Mouse (Mus musculus) CH12F3 (cell line): Measurements from ENCODE around the gene Abcb11.
"Not testable (repeated sequence)": the region's sequence is repeated elsewhere in the genome, so short reads cannot be mapped to it uniquely, and the experiment has no call there.

Experiments
- in situ Hi-C: fragments of 300-500 bp; cut with MboI; formaldehyde crosslinking; loops from 2 replicates; pipeline ENCODE4 v1.14.3; 2020; ENCODE audit warnings: low sequenced_read_pairs

Gene Abcb11

DNA sequence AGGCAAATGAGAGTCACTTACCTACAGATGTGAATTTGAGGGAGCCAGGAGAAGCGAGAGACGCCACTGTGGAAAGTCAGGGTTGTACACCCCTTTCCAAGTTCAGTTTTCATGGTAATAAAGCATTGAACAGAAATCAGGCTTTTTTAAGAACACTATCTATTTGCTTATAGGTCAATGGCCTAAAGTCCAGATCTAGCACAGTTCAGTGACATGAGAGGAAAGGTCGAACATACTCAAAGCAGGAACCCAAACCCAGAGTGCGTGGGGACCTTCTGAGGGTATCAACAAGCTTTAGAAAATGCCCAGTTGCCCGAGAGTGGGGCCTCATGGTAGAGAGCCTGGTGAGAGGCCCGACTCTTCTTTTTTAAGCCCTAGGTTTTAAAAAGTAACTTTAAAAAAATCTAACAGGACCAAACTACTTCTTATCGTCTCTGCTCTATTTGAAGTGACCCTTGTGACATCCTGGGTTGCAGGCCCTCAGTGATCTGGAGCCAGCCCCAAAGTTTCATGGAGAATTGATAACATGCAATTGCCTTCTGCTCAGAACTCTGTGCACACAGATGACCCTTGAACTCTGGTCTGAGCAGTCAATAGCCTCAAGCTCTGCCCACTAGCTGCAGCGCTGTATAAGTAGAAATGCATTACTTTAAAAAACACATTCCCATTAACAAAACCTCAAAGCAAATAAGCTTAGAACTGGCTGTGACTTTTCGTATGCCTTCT is at the start of gene Abcb11:
Abcb11 (minus strand) TSS at position 121 of the 726 bp plus-strand sequence.
- in situ Hi-C loops, result no loop called here

GRCm38 (mm10) chr2:69386118-69386871 is 43.9 kb upstream of the Abcb11 start:
- in situ Hi-C loops, result no loop called here

DNA sequence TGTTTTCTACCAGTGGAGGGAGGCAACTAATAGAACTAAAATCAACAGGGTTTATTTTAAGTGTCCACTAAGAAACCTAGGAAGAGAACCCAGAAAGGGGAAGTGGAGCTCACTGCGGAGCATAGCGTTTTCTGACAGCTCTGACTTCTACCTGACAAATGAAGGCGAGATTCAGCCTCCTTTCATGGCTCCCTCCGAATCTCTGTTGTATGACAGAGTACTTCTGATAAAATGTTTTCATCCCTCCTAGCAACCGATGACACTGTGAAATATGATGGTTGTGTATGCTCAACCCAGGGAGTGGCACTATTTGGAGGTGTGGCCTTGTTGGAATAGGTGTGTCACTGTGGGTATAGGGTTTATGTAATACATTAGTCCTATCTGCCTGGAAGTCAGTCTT is 40.4 kb upstream of the Abcb11 start:
- in situ Hi-C loops, result no loop called here

DNA sequence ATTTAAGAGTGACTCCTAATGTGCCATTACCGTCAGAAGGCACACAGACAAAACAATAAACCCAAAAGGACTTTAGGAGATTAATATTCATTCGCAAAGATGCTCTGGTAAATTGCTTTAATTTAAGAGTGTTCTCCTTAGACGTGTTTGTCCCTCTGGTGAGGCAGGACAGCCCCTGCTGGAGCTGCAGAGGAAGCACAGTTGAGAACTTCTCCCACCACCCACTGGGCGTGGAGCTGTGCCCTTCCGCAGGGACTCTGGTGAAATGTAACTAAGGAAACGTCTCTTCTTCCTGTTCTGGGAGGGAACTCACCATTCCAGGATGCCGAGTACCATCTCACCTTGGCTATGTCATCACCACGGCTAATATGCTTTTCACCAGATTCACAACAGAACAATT is 39.3 kb upstream of the Abcb11 start:
- in situ Hi-C loops, result no loop called here

DNA sequence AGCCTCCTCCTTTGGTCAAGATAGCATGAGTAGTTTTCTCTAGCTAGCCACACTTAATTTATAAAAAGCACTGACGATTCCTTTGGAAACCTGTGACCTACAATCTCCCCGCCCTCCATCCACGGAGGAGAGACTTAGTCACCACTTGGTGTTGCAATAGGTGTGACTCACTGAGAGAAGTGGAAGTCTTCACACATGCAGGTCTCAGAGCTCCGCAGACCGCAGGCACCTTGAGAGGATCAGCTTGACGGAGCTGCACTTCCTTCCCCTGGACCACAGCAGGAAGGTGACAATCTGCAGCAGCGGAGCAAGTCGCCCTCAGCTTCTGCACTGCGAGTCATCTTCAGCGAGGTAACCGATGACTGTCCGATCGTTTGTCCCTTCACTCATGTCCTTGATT is 37.9 kb upstream of the Abcb11 start, which contains the start of gene Dhrs9:
Dhrs9 (plus strand) TSS at position 165 of the 400 bp plus-strand sequence.
- in situ Hi-C loops, result no loop called here

GRCm38 (mm10) chr2:69379801-69380200 is 37.4 kb upstream of the Abcb11 start:
- in situ Hi-C loops, result no loop called here

DNA sequence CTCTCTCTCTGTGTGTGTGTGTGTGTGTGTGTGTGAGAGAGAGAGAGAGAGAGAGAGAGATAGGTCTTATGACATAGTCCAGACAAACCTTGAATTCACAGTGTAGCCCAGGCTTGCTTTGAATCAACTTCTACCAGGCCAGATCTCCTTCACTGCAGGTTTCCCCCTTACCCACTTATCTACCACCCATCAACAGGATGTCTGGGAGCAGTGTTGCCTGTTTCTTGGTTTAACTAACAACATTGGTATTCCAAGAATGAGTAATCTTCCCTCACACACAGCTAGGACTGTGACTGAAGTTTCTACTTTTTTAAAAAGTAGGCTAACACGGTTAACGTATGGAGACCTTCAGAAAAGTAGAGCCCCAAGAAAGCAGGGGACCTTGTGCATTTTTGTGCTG is 34.4 kb upstream of the Abcb11 start:
- in situ Hi-C loops, result no loop called here

GRCm38 (mm10) chr2:69365275-69365674 is 22.9 kb upstream of the Abcb11 start:
- in situ Hi-C loops, result no loop called here

- in situ Hi-C loops, result no loop called here
These were observed 22.4 kb upstream of the Abcb11 start for GRCm38 (mm10) chr2:69364831-69365230.

GRCm38 (mm10) chr2:69355402-69355801 is 13.0 kb upstream of the Abcb11 start:
- in situ Hi-C loops, result not testable (repeated sequence)

DNA sequence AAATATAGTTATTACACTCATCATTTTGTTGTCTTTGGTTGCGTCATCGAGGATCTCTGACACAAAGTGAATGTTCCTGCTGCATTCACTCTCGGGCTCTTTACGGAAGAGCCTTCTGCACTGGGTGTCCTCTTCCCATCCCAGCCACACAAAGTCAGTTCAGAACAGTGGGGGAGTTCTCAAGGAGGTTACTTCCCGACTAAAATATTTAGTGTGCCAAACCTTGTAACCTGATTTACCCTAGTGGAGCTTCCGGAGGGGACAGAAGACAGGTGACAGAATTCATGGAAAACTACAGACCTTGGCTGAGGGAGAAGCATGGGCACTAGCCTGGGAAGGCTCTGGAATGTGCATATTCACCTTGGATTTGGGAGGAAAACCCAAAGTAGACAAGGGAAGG is 910 bp downstream of the Abcb11 start:
- in situ Hi-C loops, result no loop called here

DNA sequence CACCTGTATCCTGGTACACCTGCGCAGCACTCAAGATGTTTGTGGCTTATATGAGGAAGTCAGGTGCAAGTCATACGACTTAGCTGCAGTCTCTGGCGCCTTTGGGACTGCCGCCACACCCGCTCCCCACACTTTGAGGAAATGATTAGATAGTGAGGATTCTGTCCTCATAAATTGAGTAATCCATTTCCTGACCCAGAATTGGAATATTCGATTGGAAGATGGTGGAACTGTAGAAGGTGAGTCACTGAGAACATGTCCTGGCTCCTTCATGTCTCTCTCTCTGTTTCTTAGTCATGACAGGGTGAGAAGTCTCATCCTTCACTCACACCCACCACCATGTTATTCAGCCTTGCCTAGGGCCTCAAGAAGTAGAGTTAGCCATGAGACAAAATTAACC is 10.9 kb downstream of the Abcb11 start:
- in situ Hi-C loops, result not testable (repeated sequence)

DNA sequence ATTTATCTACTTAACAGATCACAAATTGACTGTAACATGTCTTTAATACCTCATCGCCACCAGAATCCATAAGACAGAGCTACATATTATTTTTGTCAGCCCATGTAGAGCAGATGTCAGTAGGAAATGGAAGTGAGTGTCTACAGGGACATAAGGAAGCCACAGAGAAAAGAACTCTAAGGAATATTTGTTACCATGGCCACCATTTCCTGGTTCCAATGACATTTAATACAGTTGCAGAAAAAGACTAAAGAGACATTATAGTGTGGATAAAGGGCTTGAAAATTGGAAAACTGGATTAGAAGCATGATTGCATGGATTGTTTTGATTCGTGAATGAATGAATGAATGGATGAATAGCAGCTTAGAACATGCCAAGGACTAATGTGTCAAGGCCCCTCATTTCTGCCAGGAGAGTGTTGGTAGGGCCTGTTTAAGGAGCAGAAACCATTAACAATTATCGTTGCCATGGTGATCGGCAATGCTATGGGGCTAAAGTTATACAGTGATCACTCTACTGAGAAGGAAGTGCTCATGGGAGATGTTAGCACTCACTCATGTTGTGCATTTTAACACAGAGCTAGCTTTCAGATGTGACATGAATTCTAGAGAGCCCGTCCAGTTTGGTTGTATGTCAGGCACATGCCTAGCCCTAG is 13.8 kb downstream of the Abcb11 start:
- in situ Hi-C loops, result no loop called here

DNA sequence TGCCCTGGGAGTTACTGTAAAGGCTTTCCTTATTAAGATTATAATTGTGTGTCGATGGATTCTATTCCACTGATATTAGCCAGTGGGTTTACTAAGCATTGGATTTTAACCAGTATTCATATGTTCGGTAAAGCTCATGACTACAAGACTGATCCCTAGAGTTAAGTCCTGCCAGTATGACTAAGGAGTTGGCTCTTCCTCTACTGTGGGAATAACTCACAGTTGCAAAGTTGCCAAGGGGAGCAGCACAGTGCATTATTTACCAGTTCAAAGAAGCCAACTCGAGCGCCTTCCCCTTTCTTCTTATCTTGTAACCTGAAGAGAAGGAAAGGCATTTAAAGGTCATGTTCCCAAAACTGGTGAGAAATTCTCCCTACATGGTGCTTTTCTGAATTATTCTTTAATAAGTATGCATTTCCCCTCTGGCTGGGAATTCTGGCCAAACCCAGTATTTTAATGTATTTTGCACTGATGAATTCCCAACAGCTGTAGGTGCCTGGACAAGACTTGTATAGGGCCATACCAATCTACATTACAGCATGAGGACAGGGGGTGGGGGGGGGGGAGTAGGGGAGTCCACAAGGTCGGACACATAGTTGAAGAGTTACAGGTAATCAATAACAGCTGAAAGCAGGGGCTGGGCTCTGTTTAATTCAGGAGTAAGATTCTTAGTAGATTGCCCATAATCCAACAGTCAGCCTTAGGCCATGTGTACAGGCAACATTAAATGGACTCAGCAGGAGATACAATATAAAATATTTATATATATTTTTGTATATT is 17.3 kb downstream of the Abcb11 start:
- in situ Hi-C loops, result no loop called here

DNA sequence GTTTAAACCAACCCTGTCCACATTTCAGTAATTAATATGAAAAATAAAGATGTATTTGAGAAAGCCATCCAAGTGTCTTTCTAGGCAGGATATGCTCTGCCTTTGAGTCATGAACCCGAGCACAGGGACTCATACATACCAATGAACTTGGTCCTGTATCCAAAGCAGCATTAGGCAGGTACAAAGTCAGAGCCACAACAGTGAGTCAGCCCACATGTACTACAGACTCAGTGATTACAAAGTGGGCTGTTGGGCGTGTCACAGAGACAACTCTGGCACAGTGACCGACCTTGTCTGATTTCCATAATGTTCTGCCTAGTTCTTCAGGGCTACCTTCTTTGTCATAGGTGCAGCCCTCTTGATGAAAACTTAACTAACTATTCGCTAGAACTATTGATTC is 19.4 kb downstream of the Abcb11 start:
- in situ Hi-C loops, result no loop called here

DNA sequence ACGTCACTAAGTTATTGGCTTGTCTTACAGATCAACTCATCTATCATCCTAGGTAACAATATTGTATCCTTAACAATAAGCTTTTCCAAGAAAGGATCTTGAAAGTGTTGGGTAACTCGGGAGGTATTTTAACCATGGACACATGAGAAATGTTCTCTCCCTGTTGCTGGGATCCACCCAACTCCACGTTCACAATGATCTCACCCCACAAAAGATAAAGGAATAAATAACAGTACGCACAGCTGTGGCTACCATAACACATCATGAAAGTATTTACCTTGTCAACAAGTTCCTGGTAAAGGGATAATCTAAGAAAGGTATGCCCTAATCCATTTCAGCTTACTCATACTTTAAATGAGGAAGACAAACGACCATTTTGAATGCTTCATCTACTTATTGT is 21.0 kb downstream of the Abcb11 start:
- in situ Hi-C loops, result no loop called here

GRCm38 (mm10) chr2:69311337-69311736 is 31.1 kb downstream of the Abcb11 start:
- in situ Hi-C loops, result no loop called here

GRCm38 (mm10) chr2:69308136-69308535 is 34.3 kb downstream of the Abcb11 start:
- in situ Hi-C loops, result no loop called here

DNA sequence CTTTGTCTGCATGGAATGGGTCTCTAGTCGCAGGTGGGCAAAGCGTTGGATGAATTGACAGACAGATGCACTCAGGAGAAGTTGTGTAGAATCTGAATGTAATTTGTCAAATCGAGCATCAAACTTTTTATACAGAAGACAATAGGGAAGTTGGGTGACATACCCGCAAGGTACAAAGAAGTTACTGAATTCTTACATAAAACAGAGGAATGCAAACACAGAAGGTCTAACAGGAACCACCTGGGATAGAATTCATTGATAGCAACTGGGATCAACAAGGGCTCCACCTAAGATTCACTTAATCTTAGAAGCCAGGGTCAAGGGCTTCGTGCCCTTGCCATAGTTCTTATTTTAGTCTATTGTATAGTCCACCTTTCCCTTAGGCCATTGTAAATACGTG is 41.8 kb downstream of the Abcb11 start:
- in situ Hi-C loops, result not testable (repeated sequence)

DNA sequence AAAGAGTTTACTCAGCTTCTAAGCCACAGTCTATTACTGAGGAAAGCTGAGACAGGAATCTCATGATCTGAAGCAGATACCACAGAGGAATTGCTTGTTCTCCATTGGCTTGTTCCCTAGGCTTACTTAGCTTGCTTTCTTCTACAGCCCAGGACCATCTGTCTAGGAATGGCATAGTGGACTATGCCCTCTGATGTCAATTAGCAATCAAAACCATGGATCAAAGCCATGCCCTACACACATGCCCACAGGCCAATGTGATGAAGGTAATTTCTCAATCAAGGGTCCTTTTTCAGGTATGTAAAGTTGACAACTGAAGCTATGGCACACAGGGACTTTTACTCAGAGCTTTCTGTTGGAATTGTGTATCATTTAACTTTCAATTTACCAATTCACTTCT is 47.9 kb downstream of the Abcb11 start:
- in situ Hi-C loops, result no loop called here

GRCm38 (mm10) chr2:69288989-69289388 is 53.4 kb downstream of the Abcb11 start:
- in situ Hi-C loops, result no loop called here
